Mouse (Mus musculus) lung, postnatal 0 days (tissue): ENCODE data around the gene Dapk2.

ENCODE experiments used
- CTCF ChIP-seq: IDR thresholded peaks from 2 replicates; pipeline ENCODE4 v1.5.1; 2016; ENCODE audit warnings: antibody characterized with exemption, mild to moderate bottlenecking
- EP300 ChIP-seq: IDR thresholded peaks from 2 replicates; pipeline ENCODE4 v1.6.1; 2016; ENCODE audit warnings: antibody characterized with exemption, mild to moderate bottlenecking, control low read depth

- TF ChIP-seq CTCF (no peak), EP300 (no peak)
These were observed 26.6 kb upstream of the Dapk2 start for GRCm38 (mm10) chr9:66131466-66131865.
